Mouse (Mus musculus) liver, adult (tissue): ENCODE results near the gene Thada.

Experiments
- GATA4 ChIP-seq: IDR thresholded peaks from 2 replicates; pipeline ENCODE4 v1.6.1; 2014; ENCODE audit warnings: mild to moderate bottlenecking, low read length; ENCODE audit not compliant: insufficient replicate concordance

The Thada gene

DNA sequence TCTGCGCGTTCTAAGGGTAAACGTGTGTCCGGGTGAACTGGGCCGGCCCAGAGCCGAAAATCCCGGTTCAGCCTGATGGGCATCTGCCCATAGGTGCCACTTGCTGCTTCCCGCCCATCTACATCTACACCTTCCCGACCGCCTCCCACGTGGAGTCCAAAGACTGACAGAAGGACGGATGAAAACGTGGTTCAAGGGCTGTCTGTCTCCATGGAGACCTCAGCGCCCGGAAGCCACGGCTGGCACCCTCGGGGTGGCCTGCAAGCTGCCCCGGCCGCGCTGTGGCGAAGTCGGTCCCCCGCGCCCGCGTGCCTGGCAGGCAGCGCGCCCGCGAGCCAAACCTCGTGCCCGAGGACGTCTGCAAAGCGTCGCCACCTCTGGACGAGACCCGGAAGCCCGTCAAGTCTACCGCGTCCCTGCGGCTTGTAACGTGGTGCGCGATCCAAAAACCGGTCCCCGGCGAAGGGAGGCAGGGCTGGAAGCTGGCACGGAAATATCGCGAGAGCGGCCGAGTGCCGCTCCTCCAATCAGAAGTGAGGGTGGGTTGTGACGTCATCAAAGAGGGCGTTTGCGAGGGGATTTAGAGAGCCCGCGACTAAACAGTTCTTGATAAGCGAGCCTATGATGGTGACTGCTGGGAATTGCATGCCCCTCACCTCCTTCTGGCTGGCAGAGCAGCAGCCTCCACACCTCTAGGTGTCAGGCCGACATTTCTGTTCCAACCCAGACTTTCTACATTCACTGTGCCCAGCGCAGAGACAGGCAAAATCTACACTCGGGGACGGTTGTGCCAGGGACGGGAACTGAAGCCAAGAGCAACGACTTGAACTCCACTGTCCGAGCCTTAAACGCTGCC is at the start of gene Thada:
Gene Thada (minus strand): TSS at position 453 of the 856 bp plus-strand sequence.
- TF ChIP-seq GATA4, result no peak; the same call in 1 of the 2 replicates

DNA sequence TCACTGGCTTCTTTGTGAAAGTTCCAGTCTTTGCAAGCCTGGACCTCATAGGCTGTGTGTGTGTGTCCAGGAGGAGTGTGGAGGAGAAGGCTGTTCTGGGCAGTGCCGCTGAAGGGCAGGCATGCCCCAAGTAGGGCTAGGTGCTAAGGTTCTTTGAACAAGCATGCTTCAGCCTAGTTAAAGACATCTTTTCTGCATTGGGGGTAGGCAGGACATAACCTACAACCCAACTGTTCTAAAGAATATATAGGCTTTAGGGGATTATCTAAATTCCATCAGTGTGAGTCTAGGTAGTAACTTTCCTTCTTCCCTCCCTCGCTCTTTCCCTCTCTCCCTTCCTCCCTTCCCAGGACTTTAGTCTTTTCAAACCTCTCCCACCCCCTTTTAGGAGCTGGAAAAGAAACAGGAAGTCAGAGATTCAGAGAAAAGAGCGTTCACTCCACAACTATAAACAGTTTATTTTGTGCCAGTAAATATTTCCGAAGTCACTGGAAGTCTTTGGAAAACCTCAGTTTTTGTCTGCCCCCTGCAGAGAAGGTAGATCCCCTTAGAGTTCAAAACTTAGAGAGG is 46.6 kb upstream of the Thada start:
- no peak for TF ChIP-seq GATA4

DNA sequence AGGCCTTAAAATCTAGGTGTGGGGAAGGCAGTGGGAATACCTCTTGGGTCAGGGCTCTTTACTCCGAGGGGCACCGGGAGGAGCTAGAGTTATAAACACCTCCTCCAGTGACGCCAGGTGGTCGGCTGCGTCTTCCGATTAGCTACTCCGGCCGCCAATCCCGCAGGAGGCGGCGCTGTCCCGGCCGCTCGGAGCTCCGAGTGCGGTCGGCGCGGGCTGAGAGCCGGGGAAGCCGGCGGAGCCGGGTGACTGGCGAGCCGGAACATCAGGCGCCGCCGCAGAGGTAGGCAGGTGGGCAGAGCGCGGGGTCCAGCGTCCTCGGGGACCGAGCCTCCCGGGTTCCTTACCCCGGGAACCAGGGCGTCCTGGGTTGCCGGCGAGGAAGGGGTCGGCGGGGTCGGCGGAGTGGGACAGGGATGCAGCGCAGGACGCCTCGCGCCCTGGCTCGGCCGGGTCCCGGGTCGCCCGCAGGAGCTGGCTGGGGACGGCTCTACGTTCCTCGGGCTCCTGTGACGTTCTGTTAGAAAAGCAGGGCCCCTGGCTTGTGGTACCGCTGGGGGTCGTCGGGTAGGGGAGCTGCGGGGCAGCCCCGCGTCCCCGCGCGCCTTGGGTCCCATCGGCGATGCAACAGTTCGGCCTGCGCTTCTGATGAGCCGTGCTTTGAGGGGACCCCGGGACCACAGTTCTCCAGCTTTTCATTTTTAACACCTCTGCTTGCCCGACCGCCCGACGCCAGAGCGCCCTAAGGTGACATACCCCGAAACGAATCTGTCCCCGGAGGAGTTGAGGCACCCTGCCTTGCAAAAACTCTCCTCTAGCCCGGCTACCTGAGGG is 45.9 kb upstream of the Thada start, which contains the start of gene Plekhh2:
Gene Plekhh2 (plus strand): TSS at position 214 of the 834 bp plus-strand sequence.
- TF ChIP-seq GATA4, result no peak

DNA sequence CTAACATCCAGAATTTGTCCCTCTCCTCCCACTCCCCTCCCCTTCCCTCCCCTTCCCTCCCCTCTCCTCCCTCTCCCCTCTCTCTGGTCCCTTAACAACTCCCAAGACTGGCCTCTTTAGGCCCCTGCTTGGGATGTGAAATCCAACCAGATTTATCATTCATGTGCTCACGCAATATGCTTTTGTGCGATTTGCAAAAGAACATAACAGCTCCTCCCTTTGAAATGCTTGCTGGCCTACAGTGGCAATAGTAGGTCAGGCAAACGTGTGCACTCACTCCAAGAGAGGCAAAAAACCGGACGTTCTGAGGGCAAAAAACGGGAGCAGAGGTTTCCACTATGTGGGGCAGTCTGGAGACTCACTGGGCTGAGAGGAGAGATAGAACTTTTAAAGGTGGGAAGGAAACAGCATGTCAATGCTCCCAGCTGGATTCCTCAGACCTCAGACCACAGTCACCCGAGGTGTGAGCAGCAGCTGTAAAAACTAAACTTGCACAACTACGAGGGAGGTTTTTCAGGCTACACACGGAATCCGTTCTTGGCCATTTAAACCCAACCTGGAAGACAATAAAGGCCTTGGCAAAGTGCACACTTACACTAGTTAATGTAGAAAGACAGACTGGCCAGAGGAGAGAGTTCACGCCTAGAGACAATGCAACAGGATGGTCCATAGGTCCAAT is 45.1 kb upstream of the Thada start:
- TF ChIP-seq GATA4, result no peak

DNA sequence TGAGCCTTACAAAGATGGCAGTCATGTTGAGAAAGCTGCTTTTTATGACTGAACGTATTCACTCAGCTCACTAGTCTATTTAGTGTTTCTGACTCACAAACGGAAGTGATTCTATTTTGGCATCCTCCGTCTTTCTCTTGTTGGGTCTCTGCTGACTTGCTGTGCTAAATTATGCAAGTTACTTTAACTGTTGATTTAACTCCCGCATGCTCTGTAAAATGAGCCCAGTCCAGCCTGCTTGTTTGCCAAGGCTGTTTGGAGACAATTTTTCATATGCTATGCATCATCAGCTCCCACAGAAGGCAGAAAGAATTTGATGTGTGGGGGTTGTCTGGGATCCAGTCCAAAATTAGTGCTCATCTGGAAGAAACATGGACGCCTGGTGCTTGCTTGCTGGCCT is 44.4 kb upstream of the Thada start:
- no peak for TF ChIP-seq GATA4

DNA sequence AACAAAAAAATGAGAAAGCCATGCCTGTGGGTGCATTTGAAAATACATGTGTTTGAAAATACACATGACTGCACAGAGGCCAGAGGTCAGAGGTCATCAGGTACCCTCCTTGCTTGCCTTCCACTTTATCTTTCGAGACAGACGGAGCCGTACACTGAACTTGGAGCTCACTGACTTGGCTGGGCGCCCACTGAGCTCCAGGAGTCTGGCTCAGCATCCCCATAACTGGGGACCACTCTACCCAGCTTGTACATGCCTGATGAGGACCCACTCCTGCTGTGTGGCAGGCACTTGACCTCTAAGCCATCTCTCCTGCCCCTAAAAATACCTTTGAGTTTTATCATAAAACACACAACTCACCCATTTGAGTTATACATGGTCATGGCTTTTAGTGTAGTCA is 43.2 kb upstream of the Thada start:
- no peak for TF ChIP-seq GATA4

DNA sequence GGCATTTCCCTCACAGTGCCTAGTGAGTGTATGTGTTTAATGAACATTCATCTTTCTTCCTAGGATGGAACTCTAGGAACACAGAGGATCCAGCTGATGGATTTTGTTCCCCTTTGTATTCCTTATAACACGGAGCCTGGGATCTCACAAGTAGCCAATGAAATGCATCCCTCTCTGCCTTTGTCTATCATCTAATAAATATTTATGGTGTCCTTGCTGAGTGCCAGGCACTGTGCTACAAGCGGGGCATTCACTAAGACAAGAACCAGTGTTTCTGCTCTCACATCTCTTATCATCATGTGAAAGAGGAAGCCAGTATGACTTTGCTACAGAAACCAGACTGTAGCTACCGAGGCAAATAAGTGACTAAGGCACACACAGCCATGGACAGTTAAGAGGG is 42.7 kb upstream of the Thada start:
- no peak for TF ChIP-seq GATA4

DNA sequence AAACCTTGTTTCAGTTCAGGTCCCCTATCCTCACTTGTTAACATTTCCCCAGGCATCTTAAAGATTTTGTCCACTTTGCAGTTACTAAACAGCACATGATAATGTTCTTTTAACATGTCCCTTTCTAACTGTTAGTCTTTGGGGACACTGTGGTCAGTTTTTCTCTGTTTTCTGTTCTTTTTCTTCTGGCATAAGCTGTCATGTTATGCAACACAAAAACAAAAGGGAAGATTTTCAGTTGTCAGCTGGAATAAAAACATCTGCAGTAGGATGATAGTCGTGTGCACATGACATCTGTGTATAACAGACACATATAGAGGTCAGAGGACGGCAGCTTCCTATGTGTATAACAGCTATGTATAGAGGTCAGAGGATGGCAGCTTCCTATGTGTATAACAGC is 39.9 kb upstream of the Thada start:
- TF ChIP-seq GATA4, result no peak

DNA sequence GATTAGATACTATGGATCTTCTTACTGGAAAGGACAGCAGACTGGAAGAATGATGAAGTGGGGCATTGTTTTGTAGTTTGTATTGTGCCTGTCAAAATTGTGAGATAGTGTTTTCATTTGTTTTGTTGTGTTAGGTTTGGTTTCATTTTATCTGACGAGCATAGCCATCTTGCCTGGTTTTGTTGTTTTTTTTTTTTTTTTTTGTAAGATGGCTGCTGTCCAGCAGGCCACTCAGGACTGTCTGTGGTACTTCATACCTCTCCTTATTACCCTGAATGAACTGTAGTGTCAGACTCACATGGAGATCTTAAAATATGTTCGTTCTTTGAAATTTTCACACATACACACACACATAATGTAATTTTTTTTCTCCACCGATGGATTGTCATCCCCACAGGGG is 36.3 kb upstream of the Thada start:
- TF ChIP-seq GATA4, result no peak

DNA sequence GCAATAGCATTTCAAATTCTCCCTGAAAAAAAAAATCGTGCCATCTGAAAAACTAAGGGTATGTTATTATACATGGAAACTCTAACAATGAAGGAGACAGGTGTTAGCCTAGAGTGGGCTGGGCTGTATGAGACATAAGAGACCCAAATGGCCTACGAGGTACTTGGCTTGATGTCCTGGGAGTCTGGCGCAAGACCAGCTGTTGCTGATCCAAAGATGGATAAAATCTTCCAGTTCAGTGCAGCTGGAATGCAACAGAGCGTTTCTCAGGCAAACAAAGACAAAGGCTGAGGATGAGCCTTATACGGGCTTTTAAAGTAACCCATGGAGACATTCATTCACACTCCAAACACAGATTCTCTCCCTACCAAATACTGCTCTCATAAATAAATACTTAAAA is 32.6 kb upstream of the Thada start:
- no peak for TF ChIP-seq GATA4

DNA sequence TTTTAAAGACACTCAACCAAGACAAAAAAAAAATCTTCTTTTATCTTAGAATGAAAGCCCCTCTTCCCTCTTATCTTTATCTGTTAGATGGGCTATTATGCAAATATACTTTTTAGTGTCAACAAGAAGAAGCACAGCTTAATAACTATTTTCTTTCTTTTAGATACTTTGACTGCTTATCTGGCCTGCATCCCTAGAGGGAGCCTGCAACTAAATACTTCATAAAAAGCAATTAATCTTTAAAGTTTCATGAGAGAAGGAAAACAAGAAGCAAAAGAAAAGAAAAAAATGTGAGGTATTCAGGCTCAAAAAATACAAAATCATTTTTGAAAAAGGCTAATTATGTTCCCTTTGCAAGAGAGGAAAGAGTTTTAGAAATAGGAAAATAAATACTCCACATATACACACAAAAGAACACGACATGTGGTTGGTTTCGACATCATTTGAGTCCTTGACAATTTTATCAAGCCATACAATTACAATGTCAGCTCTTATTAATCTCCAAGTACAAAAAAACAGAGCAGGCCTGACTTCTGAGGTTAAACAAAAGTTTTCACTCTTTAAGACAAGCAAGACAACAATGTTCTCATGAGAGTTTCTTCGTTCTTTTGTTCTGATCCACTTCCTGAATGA is 32.1 kb upstream of the Thada start:
- no peak for TF ChIP-seq GATA4

DNA sequence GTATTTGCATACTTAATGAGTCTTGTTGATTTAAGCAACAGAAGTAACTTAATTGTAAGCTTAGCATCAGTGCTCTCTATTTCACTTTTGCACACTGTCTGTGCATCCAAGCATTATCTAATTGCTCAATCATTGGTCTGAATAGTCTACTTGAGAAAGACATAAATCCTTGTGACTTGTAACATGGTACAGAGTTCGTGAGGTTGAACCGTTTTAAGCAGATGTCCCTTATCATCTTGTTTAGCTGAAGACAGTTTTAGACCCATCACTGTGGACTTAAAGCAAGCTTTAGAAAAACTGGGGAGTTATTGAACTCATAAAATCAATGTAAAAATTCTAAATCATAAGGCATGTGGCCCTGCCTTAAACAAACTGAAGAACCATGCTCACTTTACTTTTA is 31.6 kb upstream of the Thada start:
- TF ChIP-seq GATA4, result no peak

DNA sequence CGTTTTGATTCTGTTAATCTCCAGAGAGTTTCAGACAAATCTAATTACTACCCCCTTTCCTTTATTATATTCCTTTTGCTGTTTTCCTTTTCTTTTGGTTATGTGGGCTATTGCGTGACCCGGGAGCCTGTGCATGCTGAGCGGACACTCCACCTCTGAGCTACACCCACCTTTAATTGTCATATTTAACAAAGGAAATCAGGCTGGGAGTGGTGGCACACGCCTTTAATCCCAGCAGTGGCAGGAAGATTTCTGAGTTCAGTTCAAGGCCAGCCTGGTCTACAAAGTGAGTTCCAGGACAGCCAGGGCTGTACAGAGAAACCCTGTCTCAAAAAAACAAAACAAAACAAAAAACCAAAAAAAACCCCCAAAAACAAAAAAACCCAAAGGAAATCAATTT is 31.0 kb upstream of the Thada start:
- TF ChIP-seq GATA4, result no peak

DNA sequence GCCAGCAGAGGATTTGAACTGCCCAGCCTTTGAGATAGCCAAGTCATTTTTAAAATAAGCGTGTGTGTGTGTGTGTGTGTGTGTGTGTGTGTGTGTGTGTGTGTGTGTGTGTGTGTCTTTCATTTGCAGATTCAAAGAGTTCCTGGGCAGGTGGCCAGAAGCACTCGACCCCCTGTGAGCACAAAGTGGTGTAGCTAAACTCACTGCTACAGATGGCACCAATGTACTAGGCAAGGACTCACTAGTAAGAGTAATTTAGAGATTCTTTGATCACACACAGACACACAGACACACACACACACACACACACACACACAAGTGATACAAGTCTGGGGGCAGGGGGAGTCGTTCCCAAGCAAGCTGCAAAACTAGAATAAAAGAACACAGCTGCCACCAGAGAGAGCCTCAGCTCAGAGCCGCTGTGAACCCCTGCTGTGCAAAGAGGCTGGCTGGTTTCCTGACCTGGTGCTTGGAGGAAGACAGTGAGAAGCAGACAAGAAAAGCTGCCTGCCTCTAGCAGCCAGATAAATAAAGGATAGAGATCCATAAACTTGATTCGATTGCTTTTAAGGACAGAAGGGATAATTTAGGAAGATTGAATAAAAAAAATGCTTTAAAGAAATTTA is 26.4 kb upstream of the Thada start:
- no peak for TF ChIP-seq GATA4
